Mouse (Mus musculus) neutrophil, adult 65 days (primary cell): ENCODE data around the gene Itga5. TPM values are rescaled to one million over a fixed set of nuclear protein-coding genes. Genes with fewer than 3 reads are reported as not detected.

ENCODE experiments used
- total RNA-seq: library from RNA; stranded (reverse); gene quantifications from 2 replicates; pipeline ENCODE4 v1.2.4, GENCODE M21; 2023

Gene Itga5
- 35.2 and 40.3 TPM in 2 replicates for total RNA-seq

DNA sequence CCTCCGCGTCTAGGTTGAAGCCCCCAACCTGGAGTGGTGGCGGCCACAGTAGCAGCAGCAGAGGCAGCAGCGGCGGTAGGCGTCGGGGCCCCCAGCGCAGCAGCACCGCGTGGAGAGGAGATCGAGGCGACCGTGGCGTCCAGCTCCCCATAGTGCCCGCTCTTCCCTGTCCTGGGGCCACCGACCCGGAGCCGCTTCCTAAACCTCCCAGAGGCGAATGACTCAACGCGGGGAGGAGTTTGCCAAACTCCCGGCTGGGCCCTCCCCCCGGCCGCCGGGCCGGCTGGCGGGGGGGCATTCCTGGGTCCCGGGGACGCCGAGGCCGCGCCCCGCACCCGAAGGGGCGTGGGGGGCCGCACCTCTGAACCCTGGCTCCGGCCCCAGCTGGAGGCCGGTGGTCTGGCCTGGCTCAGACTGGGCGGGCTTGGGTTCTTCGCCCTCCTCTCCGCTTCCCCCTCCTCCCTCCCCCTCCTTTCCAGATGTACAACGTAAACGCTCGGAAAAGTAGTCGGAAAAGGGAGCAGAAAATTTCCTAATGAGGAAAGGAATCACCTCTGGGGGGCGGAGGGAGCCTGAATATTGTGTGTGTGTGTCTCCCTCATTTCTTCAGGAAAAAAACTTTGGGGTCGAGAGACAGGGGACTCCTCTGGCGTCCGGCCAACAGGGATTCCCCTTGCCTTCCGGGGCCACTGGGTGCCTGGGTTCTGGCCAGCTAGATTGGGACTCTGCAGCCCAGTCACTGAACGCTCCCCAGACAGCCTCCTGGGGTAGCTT, at the start of gene Itga5:
TSS of gene Itga5 (minus strand) at position 388 of the 774 bp plus-strand sequence.

GRCm38 (mm10) chr15:103339961-103340337, 26.6 kb downstream of the Itga5 start, which contains the start of gene Zfp385a:
TSS of gene Zfp385a (minus strand) at chr15:103340093.

GRCm38 (mm10) chr15:103310365-103310910, 56.1 kb downstream of the Itga5 start, which contains the start of gene Gpr84:
TSS of gene Gpr84 (minus strand) at chr15:103310612.

Other genes starting within 250 kb of the Itga5 start
- 1.4 and 2.9 TPM in 2 replicates for gene Smug1, start 199.7 kb downstream of the Itga5 start, total RNA-seq
- 25.3 and 26.7 TPM in 2 replicates for gene Cbx5, start 126.9 kb downstream of the Itga5 start, total RNA-seq
- 191 and 223 TPM in 2 replicates for gene Hnrnpa1, start 126.3 kb downstream of the Itga5 start, total RNA-seq
- 222 and 245 TPM in 2 replicates for gene Nfe2, start 108.4 kb downstream of the Itga5 start, total RNA-seq
- gene Copz1, start 94.0 kb downstream of the Itga5 start, total RNA-seq: 106 and 123 TPM in 2 replicates
- 20.9 and 24.6 TPM in 2 replicates for gene Gpr84, start 56.2 kb downstream of the Itga5 start, total RNA-seq
- gene Zfp385a, start 26.7 kb downstream of the Itga5 start, total RNA-seq: 20.5 and 23.0 TPM in 2 replicates
- gene Gtsf1, start 63.7 kb upstream of the Itga5 start, total RNA-seq: 1.1 TPM in 2 replicates
- not detected in 2 replicates for gene Gtsf2, start 81.7 kb upstream of the Itga5 start, total RNA-seq
- 305 and 385 TPM in 2 replicates for gene Nckap1l, start 87.0 kb upstream of the Itga5 start, total RNA-seq
- gene Pde1b, start 136.3 kb upstream of the Itga5 start, total RNA-seq: 78.7 and 129 TPM in 2 replicates
- not detected in 2 replicates for gene Ppp1r1a, start 171.2 kb upstream of the Itga5 start, total RNA-seq
- gene Glycam1, start 198.3 kb upstream of the Itga5 start, total RNA-seq: not detected in 2 replicates